ENCODE assay signal across 8 mouse cellular contexts in genomic region chr5:114584293-114585104, GRCm38 (mm10). TPM values are rescaled to one million over a fixed set of nuclear protein-coding genes. Genes with fewer than 3 reads are reported as not detected.
DNase-seq lines count a peak whose midpoint lies in the region; ATAC-seq and TF ChIP-seq lines count a peak whose summit lies in the region.

No protein-coding gene starts in this region.

- DNase-seq in adrenal gland, postnatal 14 days = peak; percentile 63
- no peak for DNase-seq in adrenal gland, adult 18-20 months (ENCODE audit: low spot score in 2 of 2)
- DNase-seq in lung, postnatal 0 days (ENCODE audit: low spot score) = peak; percentile 61
- DNase-seq in frontal cortex, adult 2 months (ENCODE audit: extremely low spot score in 1 of 2, low spot score in 1 of 2) = no peak
- DNase-seq in right cerebral cortex, postnatal 10 days (ENCODE audit: low spot score in 2 of 2) = no peak

- no peak for TF ChIP-seq EP300 in lung, postnatal 0 days (IDR thresholded peaks at IDR 0.05)

- TF ChIP-seq CTCF in lung, postnatal 0 days (IDR thresholded peaks at IDR 0.05) = no peak

- no peaks in the 10 kb centered on the region for H3K9me3 ChIP-seq in neural tube, embryonic 12.5 days
- no peaks in the 10 kb centered on the region for H3K9me3 ChIP-seq in neural tube, embryonic 15.5 days (replicated peaks)
- H3K9me3 ChIP-seq in lung, postnatal 0 days (ENCODE audit: low read length) = no peaks in the 10 kb centered on the region
- no peaks in the 10 kb centered on the region for H3K9me3 ChIP-seq in stomach, embryonic 15.5 days

- 0 out of 2 replicates have a peak overlapping the region, but pooled peaks have one; percentile 17 for H3K9ac ChIP-seq in neural tube, embryonic 12.5 days
- no peak overlapping the region for H3K9ac ChIP-seq in neural tube, embryonic 15.5 days (replicated peaks)
- no peak overlapping the region for H3K9ac ChIP-seq in lung, postnatal 0 days (replicated peaks; ENCODE audit: low read depth)
- no peak overlapping the region for H3K9ac ChIP-seq in stomach, embryonic 15.5 days

- H3K27me3 ChIP-seq in neural tube, embryonic 12.5 days (replicated peaks) = no peaks in the 10 kb centered on the region
- no peaks in the 10 kb centered on the region for H3K27me3 ChIP-seq in neural tube, embryonic 15.5 days (replicated peaks)
- H3K27me3 ChIP-seq in lung, postnatal 0 days (replicated peaks; ENCODE audit: insufficient read depth, low read length) = no peaks in the 10 kb centered on the region
- H3K27me3 ChIP-seq in stomach, embryonic 15.5 days (replicated peaks) = no peaks in the 10 kb centered on the region

- peak; percentile 19; the same call in 1 of the 2 replicates for ATAC-seq in neural tube, embryonic 12.5 days (ENCODE audit: low FRiP score, low read depth)
- no peak for ATAC-seq in neural tube, embryonic 15.5 days (ENCODE audit: low FRiP score)
- peak; percentile 63 for ATAC-seq in lung, postnatal 0 days
- ATAC-seq in stomach, embryonic 15.5 days (ENCODE audit: insufficient read depth, low FRiP score, low read depth) = no peak

- H3K4me1 ChIP-seq in neural tube, embryonic 12.5 days = peaks cover 80% of the 10 kb centered on the region
- peaks cover 78% of the 10 kb centered on the region for H3K4me1 ChIP-seq in neural tube, embryonic 15.5 days
- no peaks in the 10 kb centered on the region for H3K4me1 ChIP-seq in lung, postnatal 0 days (ENCODE audit: insufficient read depth, low read depth, low read length)
- H3K4me1 ChIP-seq in stomach, embryonic 15.5 days = peaks cover 48% of the 10 kb centered on the region

- 0 out of 2 replicates have a peak overlapping the region, but pooled peaks have one; percentile 9 for H3K4me2 ChIP-seq in neural tube, embryonic 12.5 days (replicated peaks)
- no peak overlapping the region for H3K4me2 ChIP-seq in neural tube, embryonic 15.5 days
- no peak overlapping the region for H3K4me2 ChIP-seq in lung, postnatal 0 days (replicated peaks; ENCODE audit: low read depth, low read length)
- H3K4me2 ChIP-seq in stomach, embryonic 15.5 days = no peak overlapping the region

- no peak overlapping the region for H3K4me3 ChIP-seq in neural tube, embryonic 12.5 days
- H3K4me3 ChIP-seq in neural tube, embryonic 15.5 days (replicated peaks) = no peak overlapping the region
- no peak overlapping the region for H3K4me3 ChIP-seq in lung, postnatal 0 days (ENCODE audit: low read depth, low read length)
- H3K4me3 ChIP-seq in stomach, embryonic 15.5 days (replicated peaks) = no peak overlapping the region

- no peaks in the 10 kb centered on the region for H3K36me3 ChIP-seq in neural tube, embryonic 12.5 days
- no peaks in the 10 kb centered on the region for H3K36me3 ChIP-seq in neural tube, embryonic 15.5 days
- H3K36me3 ChIP-seq in lung, postnatal 0 days (ENCODE audit: insufficient read depth, low read length) = no peaks in the 10 kb centered on the region; the same call in 1 of the 2 replicates
- H3K36me3 ChIP-seq in stomach, embryonic 15.5 days = no peaks in the 10 kb centered on the region

- 32% methylated on average over 14 of the region's 14 CpGs for WGBS in neural tube, embryonic 12.5 days
- 32% methylated on average over 14 of the region's 14 CpGs for WGBS in neural tube, embryonic 15.5 days
- 48% methylated on average over 14 of the region's 14 CpGs for WGBS in lung, postnatal 0 days
- 52% methylated on average over 14 of the region's 14 CpGs for WGBS in stomach, embryonic 15.5 days

- 0 out of 2 replicates have a peak overlapping the region, but pooled peaks have one; percentile 15 for H3K27ac ChIP-seq in neural tube, embryonic 12.5 days
- no peak overlapping the region; the same call in 1 of the 2 replicates for H3K27ac ChIP-seq in neural tube, embryonic 15.5 days (replicated peaks)
- 0 out of 2 replicates have a peak overlapping the region, but pooled peaks have one; percentile 21 for H3K27ac ChIP-seq in lung, postnatal 0 days (ENCODE audit: low read length)
- peak overlapping the region; percentile 55; the same call in 1 of the 2 replicates for H3K27ac ChIP-seq in stomach, embryonic 15.5 days

RNA-seq across cellular contexts. Expression of gene Fam222a, which starts 16.7 kb away (rescaled TPM):
- total RNA-seq in adrenal gland, postnatal 14 days (2021) = 55.8 and 77.0 TPM in 2 replicates
- total RNA-seq in adrenal gland, adult 18-20 months (2021) = 10 to 100 TPM; 62.7 to 76.0 TPM
- polyA plus RNA-seq in neural tube, embryonic 12.5 days (2016; fragmentation: Nextera tagmentation; extraction: Ambion mirVana) = 7.2 and 8.0 TPM in 2 replicates
- polyA plus RNA-seq in neural tube, embryonic 15.5 days (2015; fragmentation: Nextera tagmentation; extraction: Ambion mirVana) = 4.7 and 5.3 TPM in 2 replicates
- 1.9 and 2.3 TPM in 2 replicates for polyA plus RNA-seq in lung, postnatal 0 days (2015; fragmentation: Nextera tagmentation; extraction: Ambion mirVana)
- polyA plus RNA-seq in stomach, embryonic 15.5 days (2015; fragmentation: Nextera tagmentation; extraction: Ambion mirVana) = 2.9 and 3.8 TPM in 2 replicates
- 8.3 and 10.6 TPM in 2 replicates for polyA plus RNA-seq in frontal cortex, adult 2 months (2012; rRNA removed)

Comparison
In these comparisons a context has a peak if more than half of its experiments do, and no peak if none do; other contexts are left out.
1. DNase-seq: peak in adrenal gland, postnatal 14 days (single experiment) and lung, postnatal 0 days (single experiment); none in adrenal gland, adult 18-20 months (0 of 2), frontal cortex, adult 2 months (0 of 2) and right cerebral cortex, postnatal 10 days (0 of 2).
2. ATAC-seq: peak in neural tube, embryonic 12.5 days (single experiment) and lung, postnatal 0 days (single experiment); none in neural tube, embryonic 15.5 days (single experiment) and stomach, embryonic 15.5 days (single experiment).